Mouse (Mus musculus): Measurements from ENCODE around the gene Acp7. TPM values are rescaled to one million over a fixed set of nuclear protein-coding genes. Genes with fewer than 3 reads are reported as not detected.

Gene Acp7
- total RNA-seq, 2 experiments from 2014 or later, result 1.6 to 2.0 TPM

Small RNAs within 50 kb of the gene (microRNA-seq; reads per million reads assigned to microRNA genes)
- 2.4 to 2.8 reads per million in 2 experiments for gene Mir7049

Other genes starting within 250 kb of the Acp7 start
- gene Med29, start 238.6 kb downstream of the Acp7 start, total RNA-seq (2021), result 10 to 100 TPM; 19.3 to 22.0 TPM
- gene Paf1, start 238.4 kb downstream of the Acp7 start, total RNA-seq (2021), result 10 to 100 TPM; 63.0 to 69.3 TPM
- 1 to 10 TPM; 1.3 to 2.3 TPM for gene Gmfg, start 193.9 kb downstream of the Acp7 start, total RNA-seq (2021)
- 10 to 100 TPM; 74.1 to 76.7 TPM for gene Lrfn1, start 179.4 kb downstream of the Acp7 start, total RNA-seq (2021)
- gene Ifnl2, start 120.9 kb downstream of the Acp7 start, total RNA-seq (2021), result not detected
- gene Ifnl3, start 108.5 kb downstream of the Acp7 start, total RNA-seq (2021), result not detected
- gene Sycn, start 90.4 kb downstream of the Acp7 start, total RNA-seq (2021), result not detected
- under 1 TPM; 0.40 to 0.57 TPM for gene Nccrp1, start 84.1 kb downstream of the Acp7 start, total RNA-seq (2021)
- gene Samd4b, start 33.2 kb downstream of the Acp7 start, total RNA-seq (2021), result 10 to 100 TPM; 70.1 to 71.0 TPM
- gene Pak4, start 33.1 kb downstream of the Acp7 start, total RNA-seq (2021), result 10 to 100 TPM; 13.4 to 14.8 TPM
- 10 to 100 TPM; 17.9 to 21.6 TPM for gene Fbxo27, start 61.5 kb upstream of the Acp7 start, total RNA-seq (2021)
- gene Fbxo17, start 85.5 kb upstream of the Acp7 start, total RNA-seq (2021), result 1 to 10 TPM; 1.1 to 2.2 TPM
- gene Mrps12, start 110.5 kb upstream of the Acp7 start, total RNA-seq (2021), result 10 to 100 TPM; 62.4 to 70.0 TPM
- 10 to 100 TPM; 12.4 to 15.6 TPM for gene Sars2, start 110.7 kb upstream of the Acp7 start, total RNA-seq (2021)
- under 1 TPM; 0.42 to 0.47 TPM for gene Ccer2, start 124.8 kb upstream of the Acp7 start, total RNA-seq (2021)
- gene Sirt2, start 135.4 kb upstream of the Acp7 start, total RNA-seq (2021), result 100 to 1,000 TPM; 218 to 227 TPM
- gene Nfkbib, start 136.2 kb upstream of the Acp7 start, total RNA-seq (2021), result 10 to 100 TPM; 32.1 to 33.5 TPM
- 1 to 10 TPM; 2.6 to 3.0 TPM for gene Rinl, start 157.6 kb upstream of the Acp7 start, total RNA-seq (2021)
- gene Hnrnpl, start 177.2 kb upstream of the Acp7 start, total RNA-seq (2021), result 100 to 1,000 TPM; 380 to 402 TPM
- 10 to 100 TPM; 59.7 to 66.7 TPM for gene Ech1, start 193.9 kb upstream of the Acp7 start, total RNA-seq (2021)
- 1 to 10 TPM; 1.3 to 4.0 TPM for gene Lgals4, start 202.5 kb upstream of the Acp7 start, total RNA-seq (2021)
- gene Lgals7, start 232.5 kb upstream of the Acp7 start, total RNA-seq (2021), result not detected

Data from layer of hippocampus, postnatal 25 days (tissue).